Mouse (Mus musculus) bone marrow, adult 2 months (tissue): ENCODE measurements around the gene Asf1b.

Source experiments
- CTCF ChIP-seq: fragments of 200-500 bp; IDR thresholded peaks from 2 replicates; pipeline ENCODE4 v1.5.1; 2011; ENCODE audit warnings: low read length, control low read depth; ENCODE audit not compliant: control insufficient read depth, insufficient read depth
- POLR2A ChIP-seq: fragments of 200-500 bp; IDR thresholded peaks from 2 replicates; pipeline ENCODE4 v1.6.1; 2011; ENCODE audit warnings: low read depth, mild to moderate bottlenecking, control low read depth, low read length, borderline replicate concordance; ENCODE audit not compliant: control insufficient read depth

- TF ChIP-seq CTCF (no peak), POLR2A (no peak)
These were observed 37.7 kb upstream of the Asf1b start for GRCm38 (mm10) chr8:83917566-83917965.
